ENCODE assay signal across 19 mouse cellular contexts in the genomic region with DNA sequence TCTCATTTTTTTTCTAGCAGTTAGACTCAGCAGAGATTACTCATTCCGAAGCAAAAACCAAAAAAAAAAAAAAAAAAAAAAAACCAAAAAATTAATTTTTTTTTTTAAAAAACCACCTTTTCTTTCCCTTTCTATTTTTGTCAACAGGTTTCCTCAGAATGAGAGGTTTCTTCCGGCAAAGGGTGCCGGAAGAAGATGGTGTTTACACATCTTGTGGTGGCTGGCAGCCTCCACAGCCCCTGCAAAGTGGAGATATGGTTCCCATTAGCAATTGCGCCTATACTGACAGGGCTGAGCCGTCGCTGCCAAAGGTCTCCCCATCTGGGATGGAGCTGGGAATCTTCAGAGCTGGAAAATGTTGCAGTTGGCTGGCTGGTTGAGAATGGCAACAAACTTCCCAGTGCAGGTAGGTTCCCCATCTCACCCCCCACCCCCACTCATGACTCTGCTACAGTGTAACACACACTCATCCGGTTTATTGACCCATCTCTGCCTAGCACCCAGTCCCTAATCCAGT. TPM values are rescaled to one million over a fixed set of nuclear protein-coding genes. Genes with fewer than 3 reads are reported as not detected.
DNase-seq lines count a peak whose midpoint lies in the region; ATAC-seq and TF ChIP-seq lines count a peak whose summit lies in the region.
"Had no signal": no experiment of that assay in that cellular context is flagged by ENCODE, and none has a peak within 500 bp of the region (broad histone marks: within the 10 kb centered on the region; RNA-seq: fewer than 3 reads in every experiment).

No protein-coding gene starts in this region.

- TF ChIP-seq POLR2A in thymus, adult 2 months (IDR thresholded peaks at IDR 0.05; ENCODE audit: control insufficient read depth, extremely low read depth, insufficient read depth, low read length, poor library complexity), result no peak

- no peaks in the 10 kb centered on the region for H3K36me3 ChIP-seq in thymus, adult 2 months (ENCODE audit: control insufficient read depth, insufficient read depth, low read length)
- H3K36me3 ChIP-seq: heart, embryonic 15.5 days; hindbrain, embryonic 12.5 days; limb, embryonic 15.5 days; stomach, embryonic 15.5 days had no signal

- ATAC-seq in megakaryocyte, adult 5-6 weeks (ENCODE audit: poor library complexity, severe bottlenecking), result peak; percentile 61
- ATAC-seq: intestine, postnatal 0 days had no signal

- no peaks in the 10 kb centered on the region for H3K27me3 ChIP-seq in thymus, adult 2 months (ENCODE audit: control insufficient read depth, insufficient read depth, low read length)

- DNase-seq in thymus, adult 2 months, result peak; percentile 22
- DNase-seq in thymus, postnatal 0 days (ENCODE audit: low spot score), result no peak
- peak; percentile 51 for DNase-seq in T-cell, adult 2 months (ENCODE audit: low spot score)
- DNase-seq in thymus, postnatal 4 days, result peak; percentile 19
- no peak for DNase-seq in heart, postnatal 14 days
- no peak for DNase-seq in layer of hippocampus, postnatal 10 days (ENCODE audit: low spot score in 2 of 2)
- no peak for DNase-seq in B cell, adult 2 months
- DNase-seq: adrenal gland, adult 8-10 months; cerebellum, adult 9-10 months; layer of hippocampus, adult 9-11 months; lung, adult 2 months; lung, postnatal 4 days had no signal

- intact Hi-C loops in heart, postnatal 14 days (cut with DNase I), result no loop called here

- 7% methylated on average over 7 of the region's 7 CpGs for WGBS in thymus, adult 2 months

- H3K27ac ChIP-seq in thymus, adult 2 months (ENCODE audit: control insufficient read depth, insufficient read depth, low read length), result peak overlapping the region; percentile 45; the same call in 1 of the 2 replicates
- H3K27ac ChIP-seq: heart, embryonic 15.5 days; hindbrain, embryonic 12.5 days; kidney, postnatal 0 days; limb, embryonic 15.5 days; stomach, embryonic 15.5 days had no signal

- TF ChIP-seq CTCF in thymus, adult 2 months (IDR thresholded peaks at IDR 0.05; ENCODE audit: borderline replicate concordance, control insufficient read depth, extremely low read depth, insufficient read depth, low read length, poor library complexity), result no peak

- H3K4me3 ChIP-seq in thymus, adult 2 months (ENCODE audit: control insufficient read depth, insufficient read depth, low read length), result no peak overlapping the region
- H3K4me3 ChIP-seq: heart, embryonic 15.5 days; hindbrain, embryonic 12.5 days; limb, embryonic 15.5 days; stomach, embryonic 15.5 days had no signal

- peaks cover 22% of the 10 kb centered on the region for H3K4me1 ChIP-seq in thymus, adult 2 months (replicated peaks; ENCODE audit: control insufficient read depth, insufficient read depth, low read length)

RNA-seq across cellular contexts. Expression of a gene that starts 3.7 kb away (rescaled TPM):
- 3.8 and 4.2 TPM in 2 replicates for polyA plus RNA-seq in thymus, adult 2 months (2012; rRNA removed)
- 0.57 and 0.62 TPM in 2 replicates for polyA plus RNA-seq in thymus, postnatal 0 days (2015; fragmentation: Nextera tagmentation; extraction: Ambion mirVana)
- total RNA-seq in megakaryocyte, adult 5-6 weeks (2015), result 11.7 and 12.7 TPM in 2 replicates
- total RNA-seq in megakaryocyte, adult 5-6 weeks (2017), result 4.9 and 6.0 TPM in 2 replicates
- under 1 TPM; 0.07 to 0.10 TPM for total RNA-seq in heart, postnatal 14 days (2021)
- total RNA-seq in layer of hippocampus, postnatal 10 days (2021), result 1 to 10 TPM; 4.4 to 4.7 TPM
- polyA plus RNA-seq: limb, embryonic 15.5 days had no signal

Comparison
In these comparisons a context has a peak if more than half of its experiments do, and no peak if none do; other contexts are left out.
1. DNase-seq: peak in thymus, adult 2 months (single experiment), T-cell, adult 2 months (single experiment) and thymus, postnatal 4 days (single experiment); none in thymus, postnatal 0 days (single experiment), heart, postnatal 14 days (0 of 2), layer of hippocampus, postnatal 10 days (0 of 2) and B cell, adult 2 months (0 of 2).
2. RNA of a gene that starts 3.7 kb away (total RNA-seq): 4.9 to 12.7 TPM in megakaryocyte, adult 5-6 weeks and 4.4 to 4.7 TPM in layer of hippocampus, postnatal 10 days; 0.07 to 0.10 TPM in heart, postnatal 14 days; every median in the first group is over 4 times any median in the second.